Mouse (Mus musculus): ENCODE data around the gene Rnf103. TPM values are rescaled to one million over a fixed set of nuclear protein-coding genes. Genes with fewer than 3 reads are reported as not detected.
"Not testable (repeated sequence)": the region's sequence is repeated elsewhere in the genome, so short reads cannot be mapped to it uniquely, and the experiment has no call there.

Rnf103 gene
- polyA plus RNA-seq, 1 experiment from 2014 or later, result 13.1 TPM

- no peak for ATAC-seq (replicated peaks; ENCODE audit: extremely low read depth, insufficient read depth, low FRiP score)
- H3K4me1 ChIP-seq (ENCODE audit: control insufficient read depth, insufficient read depth, low read length), result no peaks in the 10 kb centered on the region
- H3K27ac ChIP-seq (ENCODE audit: low read length), result no peak overlapping the region
- no peaks in the 10 kb centered on the region for H3K27me3 ChIP-seq (ENCODE audit: control insufficient read depth, insufficient read depth, low read length)
- no peak overlapping the region for H3K4me2 ChIP-seq (ENCODE audit: low read depth, low read length)
- WGBS, result 73% methylated on average over 4 of the region's 4 CpGs
- no peaks in the 10 kb centered on the region for H3K9me3 ChIP-seq (replicated peaks; ENCODE audit: control insufficient read depth, low read length)
- no peak overlapping the region for H3K4me3 ChIP-seq (ENCODE audit: low read length)
- H3K36me3 ChIP-seq (ENCODE audit: control insufficient read depth, insufficient read depth), result no peaks in the 10 kb centered on the region
- H3K9ac ChIP-seq (ENCODE audit: low read length), result no peak overlapping the region
Observed at GRCm38 (mm10) chr6:71471830-71472520, 21.7 kb upstream of the Rnf103 start.

GRCm38 (mm10) chr6:71472786-71473185 lies 20.9 kb upstream of the Rnf103 start:
- H3K27me3 ChIP-seq (ENCODE audit: control insufficient read depth, insufficient read depth, low read length), result no peaks in the 10 kb centered on the region
- no peak overlapping the region for H3K9ac ChIP-seq (ENCODE audit: low read length)
- 31% methylated on average over 1 of the region's 1 CpGs for WGBS
- no peak overlapping the region for H3K27ac ChIP-seq (ENCODE audit: low read length)
- H3K9me3 ChIP-seq (replicated peaks; ENCODE audit: control insufficient read depth, low read length), result no peaks in the 10 kb centered on the region
- no peak overlapping the region for H3K4me2 ChIP-seq (ENCODE audit: low read depth, low read length)
- no peak overlapping the region for H3K4me3 ChIP-seq (ENCODE audit: low read length)
- no peaks in the 10 kb centered on the region for H3K36me3 ChIP-seq (ENCODE audit: control insufficient read depth, insufficient read depth)
- H3K4me1 ChIP-seq (ENCODE audit: control insufficient read depth, insufficient read depth, low read length), result no peaks in the 10 kb centered on the region
- no peak for ATAC-seq (replicated peaks; ENCODE audit: extremely low read depth, insufficient read depth, low FRiP score)

GRCm38 (mm10) chr6:71475604-71476003 lies 18.1 kb upstream of the Rnf103 start:
- WGBS, result 81% methylated on average over 3 of the region's 3 CpGs

GRCm38 (mm10) chr6:71476783-71477182 lies 16.9 kb upstream of the Rnf103 start:
- H3K9me3 ChIP-seq (replicated peaks; ENCODE audit: control insufficient read depth, low read length), result no peaks in the 10 kb centered on the region
- no peaks in the 10 kb centered on the region for H3K4me1 ChIP-seq (ENCODE audit: control insufficient read depth, insufficient read depth, low read length)
- no peak for ATAC-seq (replicated peaks; ENCODE audit: extremely low read depth, insufficient read depth, low FRiP score)
- H3K4me3 ChIP-seq (ENCODE audit: low read length), result no peak overlapping the region
- no peaks in the 10 kb centered on the region for H3K27me3 ChIP-seq (ENCODE audit: control insufficient read depth, insufficient read depth, low read length)
- H3K27ac ChIP-seq (ENCODE audit: low read length), result no peak overlapping the region
- WGBS, result 59% methylated on average over 5 of the region's 5 CpGs
- no peak overlapping the region for H3K4me2 ChIP-seq (ENCODE audit: low read depth, low read length)
- H3K36me3 ChIP-seq (ENCODE audit: control insufficient read depth, insufficient read depth), result no peaks in the 10 kb centered on the region
- no peak overlapping the region for H3K9ac ChIP-seq (ENCODE audit: low read length)

More at GRCm38 (mm10) chr6:71475604-71476003, 18.1 kb upstream of the Rnf103 start:
- H3K4me2 ChIP-seq (ENCODE audit: low read depth, low read length), result no peak overlapping the region
- no peaks in the 10 kb centered on the region for H3K27me3 ChIP-seq (ENCODE audit: control insufficient read depth, insufficient read depth, low read length)
- no peak overlapping the region for H3K4me3 ChIP-seq (ENCODE audit: low read length)
- no peaks in the 10 kb centered on the region for H3K9me3 ChIP-seq (replicated peaks; ENCODE audit: control insufficient read depth, low read length)
- no peak overlapping the region for H3K9ac ChIP-seq (ENCODE audit: low read length)
- no peaks in the 10 kb centered on the region for H3K36me3 ChIP-seq (ENCODE audit: control insufficient read depth, insufficient read depth)
- H3K27ac ChIP-seq (ENCODE audit: low read length), result no peak overlapping the region
- ATAC-seq (replicated peaks; ENCODE audit: extremely low read depth, insufficient read depth, low FRiP score), result no peak
- no peaks in the 10 kb centered on the region for H3K4me1 ChIP-seq (ENCODE audit: control insufficient read depth, insufficient read depth, low read length)

- H3K27ac ChIP-seq (ENCODE audit: low read length), result not testable (repeated sequence)
- WGBS, result 91% methylated on average over 10 of the region's 10 CpGs
Observed at GRCm38 (mm10) chr6:71478816-71479568, 14.7 kb upstream of the Rnf103 start.

GRCm38 (mm10) chr6:71479588-71479987 lies 14.1 kb upstream of the Rnf103 start:
- H3K27ac ChIP-seq (ENCODE audit: low read length); ATAC-seq (replicated peaks; ENCODE audit: extremely low read depth, insufficient read depth, low FRiP score); H3K9ac ChIP-seq (ENCODE audit: low read length); H3K9me3 ChIP-seq (replicated peaks; ENCODE audit: control insufficient read depth, low read length); H3K4me1 ChIP-seq (ENCODE audit: control insufficient read depth, insufficient read depth, low read length); H3K27me3 ChIP-seq (ENCODE audit: control insufficient read depth, insufficient read depth, low read length); H3K4me2 ChIP-seq (ENCODE audit: low read depth, low read length); H3K36me3 ChIP-seq (ENCODE audit: control insufficient read depth, insufficient read depth); H3K4me3 ChIP-seq (ENCODE audit: low read length): not testable (repeated sequence)
- WGBS, result 89% methylated on average over 2 of the region's 2 CpGs

More at GRCm38 (mm10) chr6:71478816-71479568, 14.7 kb upstream of the Rnf103 start:
- ATAC-seq (replicated peaks; ENCODE audit: extremely low read depth, insufficient read depth, low FRiP score); H3K9ac ChIP-seq (ENCODE audit: low read length); H3K4me1 ChIP-seq (ENCODE audit: control insufficient read depth, insufficient read depth, low read length); H3K4me3 ChIP-seq (ENCODE audit: low read length); H3K27me3 ChIP-seq (ENCODE audit: control insufficient read depth, insufficient read depth, low read length); H3K9me3 ChIP-seq (replicated peaks; ENCODE audit: control insufficient read depth, low read length); H3K4me2 ChIP-seq (ENCODE audit: low read depth, low read length); H3K36me3 ChIP-seq (ENCODE audit: control insufficient read depth, insufficient read depth): not testable (repeated sequence)

- no peaks in the 10 kb centered on the region for H3K9me3 ChIP-seq (replicated peaks; ENCODE audit: control insufficient read depth, low read length)
- H3K4me1 ChIP-seq (ENCODE audit: control insufficient read depth, insufficient read depth, low read length), result no peaks in the 10 kb centered on the region
- no peak for ATAC-seq (replicated peaks; ENCODE audit: extremely low read depth, insufficient read depth, low FRiP score)
- H3K4me3 ChIP-seq (ENCODE audit: low read length), result no peak overlapping the region
- H3K9ac ChIP-seq (ENCODE audit: low read length), result no peak overlapping the region
- H3K27ac ChIP-seq (ENCODE audit: low read length), result no peak overlapping the region
- no peaks in the 10 kb centered on the region for H3K36me3 ChIP-seq (ENCODE audit: control insufficient read depth, insufficient read depth)
- no peak overlapping the region for H3K4me2 ChIP-seq (ENCODE audit: low read depth, low read length)
- no peaks in the 10 kb centered on the region for H3K27me3 ChIP-seq (ENCODE audit: control insufficient read depth, insufficient read depth, low read length)
- 79% methylated on average over 1 of the region's 1 CpGs for WGBS
Observed at GRCm38 (mm10) chr6:71480136-71480535, 13.6 kb upstream of the Rnf103 start.

GRCm38 (mm10) chr6:71481136-71481535 lies 12.6 kb upstream of the Rnf103 start:
- H3K27ac ChIP-seq (ENCODE audit: low read length), result no peak overlapping the region
- H3K27me3 ChIP-seq (ENCODE audit: control insufficient read depth, insufficient read depth, low read length), result no peaks in the 10 kb centered on the region
- no peaks in the 10 kb centered on the region for H3K9me3 ChIP-seq (replicated peaks; ENCODE audit: control insufficient read depth, low read length)
- H3K9ac ChIP-seq (ENCODE audit: low read length), result no peak overlapping the region
- H3K4me3 ChIP-seq (ENCODE audit: low read length), result no peak overlapping the region
- WGBS, result 72% methylated on average over 7 of the region's 7 CpGs
- ATAC-seq (replicated peaks; ENCODE audit: extremely low read depth, insufficient read depth, low FRiP score), result no peak
- no peak overlapping the region for H3K4me2 ChIP-seq (ENCODE audit: low read depth, low read length)
- H3K36me3 ChIP-seq (ENCODE audit: control insufficient read depth, insufficient read depth), result no peaks in the 10 kb centered on the region
- H3K4me1 ChIP-seq (ENCODE audit: control insufficient read depth, insufficient read depth, low read length), result no peaks in the 10 kb centered on the region

GRCm38 (mm10) chr6:71485246-71485645 lies 8.4 kb upstream of the Rnf103 start:
- no peak overlapping the region for H3K4me3 ChIP-seq (ENCODE audit: low read length)
- no peak overlapping the region for H3K27ac ChIP-seq (ENCODE audit: low read length)
- H3K9ac ChIP-seq (ENCODE audit: low read length), result no peak overlapping the region
- no peaks in the 10 kb centered on the region for H3K27me3 ChIP-seq (ENCODE audit: control insufficient read depth, insufficient read depth, low read length)
- H3K9me3 ChIP-seq (replicated peaks; ENCODE audit: control insufficient read depth, low read length), result no peaks in the 10 kb centered on the region
- no peaks in the 10 kb centered on the region for H3K36me3 ChIP-seq (ENCODE audit: control insufficient read depth, insufficient read depth)
- H3K4me1 ChIP-seq (ENCODE audit: control insufficient read depth, insufficient read depth, low read length), result no peaks in the 10 kb centered on the region
- H3K4me2 ChIP-seq (ENCODE audit: low read depth, low read length), result no peak overlapping the region
- no peak for ATAC-seq (replicated peaks; ENCODE audit: extremely low read depth, insufficient read depth, low FRiP score)
- 75% methylated on average over 5 of the region's 5 CpGs for WGBS

All from heart, embryonic 16.5 days (tissue).